Mouse (Mus musculus) cerebellum, adult 9-11 months (tissue): ENCODE data around the gene Rnf215.
"Not testable (repeated sequence)": the region's sequence is repeated elsewhere in the genome, so short reads cannot be mapped to it uniquely, and the experiment has no call there.

Experiments used
- DNase-seq: peaks from one replicate; pipeline ENCODE4 v3.0.0; 2022

Gene Rnf215

DNA sequence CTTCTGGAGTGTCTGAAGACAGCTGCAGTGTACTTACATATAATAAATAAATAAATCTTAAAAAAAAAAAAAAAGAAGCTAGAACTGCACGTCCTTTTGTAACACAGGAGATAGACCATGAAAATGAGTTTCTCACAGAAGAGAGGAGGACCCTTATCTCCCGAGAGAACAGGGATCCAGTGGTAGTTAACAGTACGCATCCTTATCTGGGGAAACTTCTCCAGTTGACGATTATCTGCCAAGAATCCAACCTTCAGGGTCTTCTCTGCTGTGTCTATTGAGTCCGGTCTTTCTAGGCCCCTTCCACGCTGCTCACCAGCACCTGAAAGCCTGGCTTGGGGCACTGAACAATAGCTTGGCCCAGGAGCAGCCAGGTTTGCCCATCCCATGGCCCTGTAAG, 21.0 kb upstream of the Rnf215 start:
- no peak for DNase-seq

DNA sequence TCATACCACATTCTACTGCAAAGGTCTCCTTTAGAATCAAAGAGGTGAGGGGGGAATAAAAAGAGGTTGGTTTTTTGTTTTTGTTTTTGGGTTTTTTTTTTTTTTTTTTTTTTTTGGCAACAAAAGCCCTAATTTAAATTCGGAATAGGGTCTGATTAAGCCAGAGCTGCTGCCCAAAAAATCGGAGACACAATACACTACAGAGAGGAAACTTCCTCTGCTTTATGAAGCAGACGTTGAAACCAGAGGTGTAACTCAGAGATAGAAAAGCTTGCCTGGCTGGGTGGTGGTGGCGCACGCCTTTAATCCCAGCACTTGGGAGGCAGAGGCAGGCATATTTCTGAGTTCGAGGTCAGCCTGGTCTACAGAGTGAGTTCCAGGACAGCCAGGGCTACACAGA, 20.5 kb upstream of the Rnf215 start:
- not testable (repeated sequence) for DNase-seq

DNA sequence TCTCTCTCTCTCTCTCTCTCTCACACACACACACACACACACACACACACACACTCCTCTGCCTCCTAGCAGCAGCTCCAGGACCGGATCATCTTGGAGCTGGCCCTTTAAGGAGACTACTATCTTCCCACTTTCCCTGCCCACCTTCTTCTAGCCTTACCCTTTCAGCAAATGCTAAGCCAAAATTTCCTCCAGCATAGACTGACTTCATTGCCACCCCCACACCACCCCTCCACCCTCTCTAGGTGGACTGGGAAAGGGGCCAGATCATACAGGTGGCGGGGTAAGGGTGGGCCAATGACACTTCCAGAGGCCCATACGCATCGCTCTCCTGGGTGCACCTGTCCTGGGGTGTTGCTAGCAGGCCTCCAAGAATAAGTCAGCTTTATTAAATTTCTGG, 19.6 kb upstream of the Rnf215 start:
- DNase-seq: no peak

DNA sequence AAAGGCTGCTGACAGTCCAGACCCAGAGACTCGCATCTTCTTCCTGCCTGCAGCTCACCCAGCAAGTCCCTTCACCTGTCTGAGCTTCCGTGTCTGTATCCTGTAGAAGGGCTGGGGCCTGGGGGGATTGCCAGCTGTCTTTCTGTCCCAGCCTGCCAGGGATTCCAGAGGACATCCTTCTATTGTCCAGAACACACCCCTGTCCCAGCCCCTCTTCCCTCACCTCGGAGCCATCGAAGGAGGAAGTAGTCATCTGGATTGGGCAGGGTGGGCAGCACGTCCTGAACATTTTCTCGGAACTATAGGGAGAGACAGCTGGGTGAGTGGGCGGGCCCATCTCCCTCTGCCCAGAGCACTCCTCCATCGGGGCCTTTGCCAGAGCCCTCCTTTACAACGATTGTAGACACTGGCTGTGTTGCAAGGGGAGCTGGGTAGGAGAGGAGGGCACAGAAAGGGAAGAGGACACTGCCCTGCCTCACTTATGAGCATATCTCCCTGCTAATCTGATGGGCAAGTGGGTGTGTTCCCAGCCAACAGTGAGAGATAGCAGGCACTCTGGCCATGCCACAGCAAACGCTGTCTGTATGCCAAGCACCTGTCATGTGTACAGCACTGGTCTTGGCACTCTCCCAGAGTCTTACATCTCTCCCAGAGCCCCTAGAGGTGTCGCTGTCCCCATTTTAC, 18.4 kb upstream of the Rnf215 start:
- no peak for DNase-seq

DNA sequence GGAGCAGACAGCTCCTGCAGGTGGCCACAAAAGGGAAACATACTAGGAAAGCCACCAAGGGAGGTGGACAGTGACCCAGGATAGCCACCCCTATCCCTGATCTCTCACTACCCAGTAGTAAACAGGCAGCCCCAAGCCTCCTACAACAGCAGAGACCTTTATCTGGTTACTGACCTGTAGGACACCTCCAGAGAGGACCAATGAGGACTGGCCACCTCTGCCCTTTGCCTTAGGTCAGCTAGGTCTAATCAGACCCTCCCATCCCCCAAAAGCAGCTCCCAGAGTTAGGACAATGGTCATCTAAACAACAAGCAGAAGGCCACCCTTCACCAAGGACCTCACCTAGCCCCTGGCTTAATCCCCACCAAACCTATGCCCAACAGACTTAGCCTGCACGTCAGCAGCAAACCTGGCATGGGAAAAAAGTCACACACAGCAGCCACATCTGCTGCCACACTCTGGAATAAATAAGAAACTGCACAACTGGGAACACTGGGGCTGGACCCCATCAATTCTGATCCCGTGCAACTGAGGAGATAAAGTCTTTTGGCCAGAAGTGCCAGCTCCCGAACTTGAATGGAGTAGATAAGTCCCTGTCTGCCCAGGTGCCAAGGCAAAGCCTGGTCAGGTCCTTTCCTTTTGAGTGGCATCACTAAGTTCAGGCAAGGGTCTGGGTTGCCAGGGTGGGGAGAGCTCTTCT, 17.5 kb upstream of the Rnf215 start:
- no peak for DNase-seq

DNA sequence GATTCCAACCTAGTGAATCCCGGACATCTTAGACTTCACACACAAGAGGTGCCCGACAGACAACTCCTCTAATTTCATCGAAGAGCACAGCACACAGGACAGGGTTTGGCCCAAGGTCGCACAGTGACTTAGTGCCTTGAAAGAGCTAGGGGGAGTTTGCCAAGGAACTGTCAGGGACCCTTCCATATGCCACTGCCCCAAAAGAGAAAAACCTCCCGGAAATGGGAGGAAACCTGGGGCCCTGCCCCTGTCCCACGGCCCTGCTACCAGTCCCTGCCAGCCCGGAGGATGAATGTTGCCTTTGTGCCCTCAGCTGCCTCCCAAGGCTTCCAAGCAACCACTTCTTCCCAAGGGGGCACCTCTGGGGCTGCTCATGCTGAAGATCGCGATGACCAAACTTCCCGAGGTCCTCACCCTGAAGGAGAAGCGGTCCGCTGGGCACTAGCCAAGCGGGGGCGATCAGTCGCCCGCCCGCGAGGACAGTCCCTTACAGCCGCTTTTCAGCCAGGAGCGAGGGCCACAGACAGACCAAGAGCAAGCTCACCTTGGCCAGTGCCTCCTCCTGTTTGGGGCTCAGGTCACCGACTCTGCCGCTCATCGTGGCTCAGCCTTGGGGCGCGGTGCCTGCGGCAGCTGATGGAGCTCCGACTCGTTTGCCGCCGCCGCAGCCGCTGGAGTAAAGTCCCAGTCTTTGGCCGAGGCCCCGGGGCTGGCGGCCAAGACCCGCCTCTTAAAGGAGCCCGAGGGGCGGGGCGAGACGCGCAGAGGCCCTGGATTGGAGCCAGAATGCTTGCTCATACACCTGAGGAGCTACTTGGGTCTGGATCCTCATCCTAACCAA, 16.7 kb upstream of the Rnf215 start:
- peak; percentile 83 for DNase-seq

DNA sequence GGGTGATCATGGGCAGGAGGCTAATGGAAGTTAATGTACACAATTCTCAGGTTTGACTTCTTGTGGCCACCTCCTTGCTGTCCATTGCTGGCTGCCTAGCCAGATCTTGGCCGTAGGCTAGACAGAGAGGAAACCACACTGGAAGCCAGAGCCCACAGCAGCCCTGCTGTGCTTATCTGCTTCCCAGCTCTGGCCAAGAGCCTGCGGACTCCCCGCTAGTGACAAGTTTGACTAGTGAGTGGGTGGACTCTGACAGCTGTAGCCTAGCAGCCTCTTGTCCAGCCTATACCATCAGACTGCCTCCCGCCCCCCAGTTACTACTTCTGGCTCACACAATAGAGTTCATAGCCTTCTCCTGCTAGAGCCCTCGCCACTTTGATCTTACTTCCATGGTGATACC, 15.4 kb upstream of the Rnf215 start:
- DNase-seq: no peak

DNA sequence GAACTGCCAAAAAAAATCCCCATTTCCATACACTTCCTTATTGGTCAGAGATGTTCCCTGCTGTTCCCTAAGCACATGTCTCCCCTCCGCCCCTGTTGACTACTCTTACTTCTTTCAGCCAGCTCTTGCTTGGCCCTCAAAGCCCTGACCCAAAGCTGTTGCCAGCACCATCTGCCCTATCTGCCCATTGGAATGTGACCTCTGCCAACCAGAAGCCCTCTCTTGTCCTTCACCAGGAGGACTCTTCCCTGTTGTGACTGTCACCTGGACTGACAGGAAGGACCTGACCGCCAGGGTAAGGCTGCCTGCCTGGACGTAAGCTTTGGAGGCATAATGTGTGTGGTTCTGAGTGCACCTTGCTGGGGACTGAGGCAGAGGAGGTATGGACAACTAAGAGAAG, 13.3 kb upstream of the Rnf215 start:
- no peak for DNase-seq

DNA sequence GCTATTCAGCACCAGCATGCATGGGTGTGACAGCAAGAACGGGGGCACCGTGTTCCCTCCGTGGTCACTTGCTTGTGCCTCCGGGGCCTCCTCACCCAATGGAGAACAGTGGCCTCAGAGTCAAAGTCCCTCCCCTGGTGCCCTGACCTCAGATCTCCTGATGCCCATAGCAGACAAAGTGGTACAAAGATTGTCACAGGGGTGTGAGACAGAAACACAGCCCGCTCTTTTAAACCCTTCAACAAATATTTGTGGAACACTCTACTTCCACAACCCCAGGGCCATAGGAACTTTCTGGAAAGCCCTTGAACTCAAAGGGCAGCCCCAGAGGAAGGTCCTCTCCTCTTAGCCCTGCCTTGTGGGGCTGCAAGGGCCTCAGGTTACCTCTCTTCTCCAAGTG, 12.8 kb upstream of the Rnf215 start:
- DNase-seq: no peak

DNA sequence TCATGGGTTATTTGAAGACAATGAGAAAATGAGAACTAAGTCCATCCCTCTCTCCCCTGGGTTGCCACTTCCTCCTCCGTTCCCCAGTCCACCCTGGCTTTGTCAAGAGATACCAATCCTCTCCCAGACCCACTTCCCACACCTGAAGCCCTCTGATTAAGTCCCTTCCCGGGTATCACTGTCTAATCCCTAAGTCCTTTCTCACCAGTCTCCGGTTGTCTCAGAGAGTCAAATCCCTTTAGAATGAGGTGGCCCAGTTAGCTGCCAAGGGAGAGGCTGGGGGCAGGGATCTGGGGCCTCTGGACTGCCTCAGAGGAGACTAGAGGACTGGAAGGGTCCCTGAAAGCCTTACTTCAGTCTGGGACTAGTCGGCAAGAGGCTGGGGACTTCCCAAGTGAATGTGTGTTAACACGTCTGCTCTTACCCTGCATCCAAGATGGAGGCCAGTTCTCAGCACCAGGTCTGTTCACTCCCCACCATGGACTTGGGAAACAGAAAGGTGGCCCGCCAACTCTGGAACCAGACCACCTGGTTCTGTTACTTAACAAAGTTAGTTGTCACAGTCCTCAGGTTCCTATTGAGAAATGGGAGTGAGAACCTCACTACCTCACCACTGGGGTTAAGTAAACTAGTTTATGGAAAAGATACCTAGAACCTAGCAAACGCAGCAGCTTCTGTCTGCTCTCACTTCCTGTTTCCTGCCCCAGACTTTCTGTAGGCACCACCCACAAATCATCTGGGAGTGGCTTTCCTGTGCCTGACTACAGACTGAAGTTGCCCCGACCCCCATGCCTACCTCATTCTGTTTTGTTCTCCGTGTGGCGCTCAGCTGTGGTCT, 12.0 kb upstream of the Rnf215 start, which contains the start of gene Sec14l2:
Sec14l2 (minus strand) TSS at position 674 of the 838 bp plus-strand sequence.
- DNase-seq: no peak

DNA sequence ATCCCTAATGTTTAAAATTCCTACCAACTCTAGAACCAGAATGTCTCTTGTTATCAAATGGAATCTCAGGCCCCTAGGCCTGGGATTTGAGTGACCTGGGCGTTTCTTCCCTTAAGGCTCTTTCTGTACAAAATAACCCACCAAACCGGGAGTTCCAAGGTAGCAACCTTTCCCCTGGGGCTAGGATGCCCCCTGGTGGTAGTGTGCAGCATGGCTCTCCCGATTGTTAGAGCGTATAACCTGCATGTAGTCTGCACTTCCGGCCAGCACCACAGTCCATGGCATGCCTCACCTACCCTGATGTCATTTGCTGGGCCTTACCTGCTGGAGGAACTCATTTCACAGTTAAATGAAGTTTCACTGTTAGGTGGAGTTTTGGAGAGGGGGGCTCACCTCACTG, 11.1 kb upstream of the Rnf215 start:
- DNase-seq: no peak

DNA sequence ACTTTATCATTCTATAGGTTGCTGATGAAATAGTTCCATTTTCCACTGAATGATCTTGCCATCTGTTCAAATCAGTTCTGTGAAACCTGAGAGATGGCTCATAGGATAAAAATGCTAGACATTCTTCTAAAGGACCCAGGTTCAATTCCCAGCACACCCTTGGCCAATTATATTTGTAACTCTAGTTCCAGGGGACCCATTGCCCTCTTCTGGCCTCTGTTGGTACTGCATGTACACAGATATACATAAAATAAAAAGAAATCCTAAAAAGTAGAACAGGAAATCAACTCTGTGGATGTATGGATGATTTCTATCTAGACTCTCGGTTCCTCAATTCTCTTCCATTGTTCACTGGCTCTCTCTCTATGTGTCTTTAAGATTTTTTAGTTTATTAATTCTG, 7.9 kb upstream of the Rnf215 start:
- DNase-seq: no peak

DNA sequence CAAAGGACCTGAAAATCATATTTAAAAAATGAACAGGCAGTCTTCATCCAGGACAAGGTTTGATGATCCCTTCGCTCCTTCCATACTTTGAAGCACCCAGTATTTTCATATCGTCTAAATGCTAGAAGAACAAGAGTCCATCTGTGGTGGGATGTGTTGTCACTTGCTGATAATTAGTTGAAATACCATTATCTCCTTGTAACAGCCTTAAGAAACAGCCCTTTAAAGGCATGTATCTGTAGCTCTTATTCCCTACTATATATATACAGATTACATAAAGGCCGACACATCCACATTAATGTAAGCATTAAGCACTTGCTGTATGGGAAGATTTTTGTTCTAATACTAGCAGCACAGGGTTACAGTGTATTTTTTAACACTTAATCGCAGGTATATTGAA, 6.5 kb upstream of the Rnf215 start:
- not testable (repeated sequence) for DNase-seq

DNA sequence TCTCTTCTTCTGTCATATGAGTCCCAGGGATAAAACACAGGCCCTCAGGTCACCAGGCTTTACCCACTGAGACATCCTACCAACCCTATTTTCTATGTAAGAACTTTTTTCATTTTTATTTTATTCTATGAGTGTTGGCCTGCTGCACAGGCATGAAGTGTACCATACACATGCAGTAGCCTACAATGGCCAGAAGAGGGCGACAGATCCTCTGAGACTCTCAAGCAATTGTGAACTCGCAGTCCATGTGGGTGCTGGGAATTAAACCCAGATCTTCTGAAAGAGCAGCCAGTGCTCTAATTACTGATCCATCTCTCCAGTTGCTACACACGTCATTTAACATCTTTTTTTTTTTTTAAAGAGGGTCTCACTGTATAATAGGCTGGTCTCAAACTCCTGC, 1.6 kb upstream of the Rnf215 start:
- no peak for DNase-seq

DNA sequence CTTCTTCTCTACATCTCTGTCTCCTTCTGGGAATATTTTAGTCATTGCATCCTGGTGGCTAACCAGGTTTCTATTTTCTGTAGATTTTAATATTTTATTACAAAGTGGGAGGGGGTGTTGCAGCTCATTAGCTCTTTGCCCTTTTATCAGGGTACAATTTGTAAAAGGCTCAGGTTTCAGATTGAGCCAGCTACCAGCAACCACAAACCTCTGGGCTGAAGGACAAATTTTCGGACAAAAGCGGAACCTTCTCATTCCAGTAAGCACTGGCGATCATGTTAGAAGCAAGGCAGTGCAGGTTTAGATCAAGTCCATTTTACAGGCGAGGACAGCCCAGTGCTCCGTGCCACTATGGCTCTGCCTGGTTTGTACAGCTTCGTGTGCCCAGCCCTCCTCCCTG, 602 bp upstream of the Rnf215 start:
- DNase-seq: no peak

DNA sequence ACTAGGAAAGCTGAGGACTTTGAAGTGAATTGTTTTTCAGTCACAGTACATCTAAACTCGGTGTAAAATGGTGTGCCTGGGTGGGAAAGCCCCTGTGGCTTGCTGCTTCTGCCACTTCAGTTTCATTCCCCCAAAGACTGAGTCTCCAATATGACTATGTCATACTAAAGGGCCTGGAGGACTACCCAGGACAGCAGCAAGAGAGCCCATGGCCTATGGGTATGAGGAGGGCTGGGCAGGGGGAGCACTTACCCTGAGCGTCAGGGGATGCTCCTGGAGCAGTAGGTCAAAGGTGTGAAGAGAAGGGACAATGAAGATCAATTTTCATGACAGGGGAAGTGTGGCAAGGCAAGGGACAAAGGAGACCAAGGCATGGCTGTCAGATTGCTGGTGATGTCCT, 4.0 kb downstream of the Rnf215 start:
- no peak for DNase-seq

DNA sequence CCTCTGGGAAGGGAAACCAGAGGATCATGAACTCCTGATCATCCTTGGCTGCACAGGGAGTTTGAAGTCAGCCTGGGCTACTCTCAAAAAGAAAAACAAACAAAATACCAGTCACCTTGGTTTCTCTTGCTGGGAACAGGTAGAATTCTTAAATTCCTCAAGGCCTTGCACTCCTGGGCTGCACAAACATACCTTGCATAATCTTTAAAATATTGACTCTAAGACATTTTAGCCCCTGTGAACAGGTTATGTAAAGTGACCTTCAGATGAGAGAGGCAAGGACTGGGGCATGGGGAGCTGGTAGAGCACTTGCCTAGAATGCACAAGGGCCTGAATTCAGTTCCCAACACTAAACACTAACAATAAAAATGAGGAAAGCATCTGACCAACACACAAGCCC, 6.5 kb downstream of the Rnf215 start:
- no peak for DNase-seq

DNA sequence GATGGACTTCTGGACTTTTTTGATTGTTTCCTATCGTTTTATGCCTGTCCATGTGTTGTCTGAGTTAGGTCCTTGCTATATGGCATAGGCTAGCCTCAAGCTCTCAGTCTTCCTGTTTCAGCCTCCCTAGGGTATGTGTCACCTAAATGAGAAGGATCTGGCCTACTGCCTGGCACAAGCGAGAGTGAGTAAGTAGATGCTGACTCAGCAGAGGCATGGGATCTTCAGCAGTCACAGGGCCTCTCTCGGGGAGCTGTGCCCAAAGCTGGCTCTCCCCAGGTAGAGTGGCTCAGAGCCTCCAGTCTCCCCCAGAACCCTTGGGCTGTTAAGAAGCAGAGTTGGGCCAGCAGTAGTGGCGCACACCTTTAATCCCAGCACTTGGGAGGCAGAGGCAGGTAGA, 7.3 kb downstream of the Rnf215 start:
- no peak for DNase-seq

DNA sequence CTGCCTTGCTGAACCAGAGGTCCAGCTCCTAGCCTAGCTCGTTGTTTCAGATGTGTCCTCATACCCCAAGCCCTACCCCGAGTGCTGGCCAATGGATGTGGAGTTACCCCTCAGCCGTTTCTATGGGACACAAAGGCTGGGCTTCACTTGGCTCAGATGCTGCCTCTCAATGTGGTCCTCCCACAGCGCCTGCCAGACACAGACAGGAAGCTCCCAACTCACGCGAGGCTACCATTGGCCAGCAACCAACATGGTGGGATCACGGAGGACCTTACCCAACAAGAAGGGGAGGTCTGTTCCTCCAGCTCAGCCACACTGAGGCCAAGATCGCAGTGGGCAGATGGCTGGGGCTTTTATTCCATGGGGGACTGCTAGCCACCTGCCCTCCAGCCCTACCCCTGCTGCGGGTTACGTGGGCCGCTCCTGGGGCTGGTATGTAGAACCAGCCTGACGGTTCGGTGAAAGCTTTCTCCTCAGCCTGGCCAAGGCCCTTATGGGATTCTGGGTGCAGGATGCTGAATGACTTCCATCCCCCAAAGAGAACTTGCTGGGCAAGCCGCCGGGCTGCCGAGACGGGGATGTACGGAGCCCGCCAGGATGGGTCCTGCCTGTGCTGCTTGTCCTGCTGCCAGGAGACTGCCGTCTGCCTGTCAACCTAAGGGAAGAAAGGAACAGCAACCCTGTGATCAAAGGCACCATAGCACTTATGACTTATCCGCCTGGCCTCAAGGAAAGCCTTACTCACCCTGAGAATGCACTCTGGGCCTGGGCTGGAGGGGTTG, 8.5 kb downstream of the Rnf215 start:
- no peak for DNase-seq

DNA sequence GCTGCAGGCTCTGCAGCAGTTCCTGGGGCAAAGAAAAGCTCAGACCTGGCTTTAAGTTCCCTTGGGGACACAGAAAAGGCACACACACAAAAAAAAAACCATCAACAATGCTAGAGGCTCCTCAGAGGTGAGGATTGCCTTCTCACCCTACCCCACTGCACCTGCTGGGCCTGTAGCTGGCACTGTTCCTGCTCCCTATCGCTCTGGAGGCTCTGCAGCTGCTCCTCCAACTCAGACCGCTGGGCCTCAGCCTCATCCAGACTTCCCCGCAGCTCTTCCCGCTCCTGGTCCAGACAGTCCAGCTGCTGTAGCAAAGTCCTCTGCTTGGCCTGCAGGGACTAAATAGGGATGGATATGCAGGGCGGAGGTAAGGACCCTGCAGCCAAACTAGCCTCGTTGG, 11.4 kb downstream of the Rnf215 start:
- DNase-seq: no peak

DNA sequence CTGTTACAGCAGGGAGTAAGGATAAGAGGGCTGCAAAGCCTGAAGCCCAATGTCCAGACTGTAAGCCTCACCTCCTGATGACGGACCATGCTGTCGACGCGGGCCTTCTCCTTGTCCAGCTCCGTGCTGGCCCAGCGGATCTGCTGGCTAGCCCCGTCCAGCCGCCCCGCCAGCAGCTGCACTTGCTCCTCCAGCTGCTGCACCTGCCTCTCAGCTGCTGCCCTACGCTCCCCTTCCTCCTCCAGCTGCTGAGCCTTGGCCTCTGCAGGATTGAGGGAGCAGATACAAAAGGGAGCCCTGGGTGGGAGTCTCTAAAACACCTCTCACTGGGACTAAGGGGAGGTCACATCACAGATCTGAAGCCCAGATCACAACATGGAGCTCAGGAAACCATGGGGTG, 12.1 kb downstream of the Rnf215 start:
- no peak for DNase-seq

DNA sequence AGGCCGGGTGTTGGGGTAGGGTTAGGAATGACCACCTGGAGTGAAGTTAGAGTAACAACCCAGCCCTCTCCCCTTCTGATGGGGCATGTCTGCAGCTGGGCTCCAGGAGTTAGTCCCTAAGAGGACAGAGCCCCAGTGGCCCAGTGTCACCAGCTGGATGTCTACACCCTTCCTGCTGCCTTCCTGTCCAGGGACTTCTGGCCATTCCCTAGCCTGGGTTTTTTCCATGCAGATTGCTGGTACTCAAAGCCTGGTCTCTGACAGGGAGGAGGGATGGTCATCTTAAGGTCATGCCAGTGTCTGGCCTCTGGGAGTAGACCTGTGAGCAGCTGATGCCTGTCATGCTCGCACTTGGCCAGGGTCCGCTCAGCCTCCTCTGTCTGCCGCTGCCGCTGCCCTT, 13.1 kb downstream of the Rnf215 start:
- DNase-seq: no peak
